Mouse (Mus musculus) brain, embryonic 18.5 days (tissue): ENCODE data around the gene Cdc42bpg.

ENCODE experiments used
- DNase-seq: peaks from one replicate; pipeline ENCODE4 v3.0.0-alpha.2; 2012; ENCODE audit warnings: low read depth, low spot score

Gene Cdc42bpg

DNA sequence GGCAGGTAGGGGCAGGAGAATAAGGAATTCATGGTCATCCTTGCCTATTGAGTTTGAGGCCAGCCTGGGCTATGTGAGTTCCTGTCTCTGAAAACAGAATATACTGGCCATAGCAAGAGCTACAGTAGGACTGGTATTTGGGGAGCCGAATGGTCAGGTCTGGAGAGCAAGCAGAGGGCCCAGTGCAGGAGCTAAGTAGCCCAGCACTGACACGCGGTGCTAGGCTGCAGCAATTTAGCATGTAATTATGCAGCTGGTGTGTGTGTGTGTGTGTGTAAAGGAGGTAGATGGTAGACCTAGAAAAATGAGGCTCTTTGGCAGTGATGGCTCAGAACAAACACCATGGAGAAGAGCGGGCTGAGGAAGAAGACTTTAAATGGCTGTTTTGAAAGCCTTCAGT is 41.4 kb downstream of the Cdc42bpg start:
- no peak for DNase-seq

GRCm38 (mm10) chr19:6348717-6349116 is 42.5 kb downstream of the Cdc42bpg start:
- DNase-seq = no peak

- DNase-seq = no peak
These were observed 43.1 kb downstream of the Cdc42bpg start for GRCm38 (mm10) chr19:6349215-6349983.

DNA sequence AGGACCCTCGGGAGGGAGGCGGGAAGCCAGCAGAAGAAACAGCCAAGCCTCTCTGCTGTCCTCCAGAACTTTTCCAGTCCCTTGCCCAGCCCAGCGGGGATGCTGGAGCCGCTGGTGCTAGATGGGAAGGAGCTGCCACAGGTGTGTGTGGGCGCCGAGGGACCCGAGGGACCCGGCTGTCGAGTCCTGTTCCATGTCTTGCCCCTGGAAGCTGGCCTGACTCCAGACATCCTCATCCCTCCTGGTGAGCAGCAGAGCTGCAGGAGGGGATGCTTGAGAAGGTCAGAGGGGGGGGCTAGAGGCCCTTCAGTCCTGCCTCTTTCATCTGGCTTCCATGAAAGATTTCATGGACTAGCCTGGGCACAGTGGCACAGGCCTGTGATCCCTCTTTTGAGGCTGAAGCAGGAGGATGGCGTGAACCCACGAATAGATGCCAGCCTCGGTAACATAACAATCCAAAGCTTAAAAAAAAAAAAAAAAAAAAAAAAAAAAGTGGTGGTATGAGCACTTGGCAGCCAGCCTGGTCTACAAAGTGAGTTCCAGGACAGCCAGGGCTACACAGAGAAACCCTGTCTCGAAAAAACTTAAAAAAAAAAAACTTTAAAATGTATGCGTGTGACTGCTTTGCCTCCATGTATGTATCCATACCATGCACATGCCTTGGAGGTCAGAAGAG is 45.3 kb downstream of the Cdc42bpg start:
- no peak for DNase-seq

- no peak for DNase-seq
These were observed 45.9 kb downstream of the Cdc42bpg start for GRCm38 (mm10) chr19:6352107-6352505.

DNA sequence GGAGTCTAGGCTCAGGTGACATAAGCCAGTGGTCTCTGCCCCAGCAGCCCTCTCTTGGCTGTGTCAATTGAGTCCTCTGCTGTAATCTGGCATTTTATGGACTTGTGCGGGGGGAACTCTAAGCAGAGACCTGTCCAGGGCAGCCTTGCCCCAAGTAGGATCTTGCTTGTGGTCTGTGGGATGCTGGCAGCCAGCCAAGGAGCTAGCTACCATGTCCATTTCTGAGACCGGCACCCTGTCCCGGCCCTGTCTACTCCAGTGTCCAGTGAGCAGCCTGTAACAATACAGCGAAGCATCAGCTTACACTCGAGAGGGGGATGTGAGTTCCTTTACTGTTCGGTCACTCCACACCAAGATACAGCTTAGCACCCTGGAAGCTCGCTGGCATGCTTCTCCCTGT is 47.8 kb downstream of the Cdc42bpg start:
- DNase-seq = no peak

GRCm38 (mm10) chr19:6361291-6361690 is 55.0 kb downstream of the Cdc42bpg start:
- DNase-seq = no peak

DNA sequence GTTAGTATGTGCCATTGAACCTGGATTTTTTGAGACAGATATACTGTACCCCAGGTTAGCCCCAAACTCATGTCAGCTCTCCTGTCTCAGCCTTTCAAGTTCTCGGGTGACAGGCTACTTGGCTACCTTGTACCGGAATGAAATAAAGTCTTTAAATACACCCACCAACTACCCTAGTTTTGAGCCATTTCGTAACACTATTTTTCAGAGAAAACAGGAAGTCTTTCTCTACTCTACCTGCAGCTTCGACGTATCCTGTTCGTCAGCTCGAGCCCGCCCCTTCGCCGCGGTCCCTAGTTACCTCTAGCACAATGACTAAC is 56.8 kb downstream of the Cdc42bpg start:
- no peak for DNase-seq

- peak; percentile 100 for DNase-seq
These were observed 57.4 kb downstream of the Cdc42bpg start, which contains the start of gene Sf1 for GRCm38 (mm10) chr19:6363411-6364240. TSS of gene Sf1 (plus strand) at chr19:6363690.

DNA sequence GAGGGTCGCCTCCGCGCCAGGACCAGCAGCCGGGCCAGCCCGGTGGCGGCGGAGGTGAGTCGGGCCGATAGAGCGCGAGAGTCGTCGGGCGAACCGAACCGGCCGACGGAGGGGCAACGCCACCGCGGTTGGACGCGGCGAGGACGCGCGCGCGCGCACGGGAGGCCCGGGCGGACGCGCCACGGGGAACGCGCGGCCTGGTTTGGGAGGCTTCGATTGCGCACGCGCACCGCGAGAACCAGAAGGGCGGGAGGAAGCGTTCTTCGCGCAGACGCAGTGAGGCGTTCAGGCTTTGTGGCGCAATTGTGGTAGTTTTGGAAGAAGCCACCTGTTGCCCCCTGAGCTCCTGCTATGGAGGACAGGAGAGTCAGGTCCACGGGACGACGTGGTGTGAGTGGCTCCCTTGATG is 58.1 kb downstream of the Cdc42bpg start:
- DNase-seq = peak; percentile 73

- DNase-seq = no peak
These were observed 58.6 kb downstream of the Cdc42bpg start for GRCm38 (mm10) chr19:6364842-6365241.

GRCm38 (mm10) chr19:6370175-6370574 is 63.9 kb downstream of the Cdc42bpg start:
- DNase-seq = no peak

DNA sequence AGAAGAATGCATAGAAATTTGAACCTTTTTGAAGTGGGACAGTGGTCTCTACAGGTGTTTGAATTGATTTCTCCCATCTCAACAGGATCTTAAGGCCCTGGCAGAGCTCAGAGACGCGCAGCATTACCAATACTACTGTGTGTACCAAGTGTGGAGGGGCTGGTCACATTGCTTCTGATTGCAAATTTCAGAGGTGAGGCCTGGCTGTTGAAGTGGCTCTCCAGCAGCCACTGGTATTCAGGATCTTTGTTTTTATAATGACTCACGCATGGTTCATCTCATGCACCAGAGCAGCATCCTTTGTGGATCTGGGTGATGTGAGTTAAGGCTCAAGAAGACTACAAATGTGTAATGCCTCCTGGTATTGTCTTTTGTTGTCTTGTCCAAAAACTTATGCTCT is 66.2 kb downstream of the Cdc42bpg start:
- DNase-seq = no peak

- DNase-seq = no peak
These were observed 67.5 kb downstream of the Cdc42bpg start for GRCm38 (mm10) chr19:6373539-6374400.

GRCm38 (mm10) chr19:6374571-6374970 is 68.3 kb downstream of the Cdc42bpg start:
- no peak for DNase-seq
